Mouse (Mus musculus): ENCODE results near the gene Neurl1a.

Gene Neurl1a

GRCm38 (mm10) chr19:47285581-47285980 is 107.0 kb downstream of the Neurl1a start:
- no peak for DNase-seq (ENCODE audit: low spot score in 2 of 2)

- DNase-seq (ENCODE audit: low spot score in 2 of 2), result no peak
Measured at GRCm38 (mm10) chr19:47286886-47287450, 108.3 kb downstream of the Neurl1a start.

- DNase-seq (ENCODE audit: low spot score in 2 of 2), result no peak
Measured at GRCm38 (mm10) chr19:47291307-47292080, 112.9 kb downstream of the Neurl1a start.

- no peak for DNase-seq (ENCODE audit: low spot score in 2 of 2)
Measured at GRCm38 (mm10) chr19:47292451-47292951, 113.9 kb downstream of the Neurl1a start.

GRCm38 (mm10) chr19:47298100-47298499 is 119.5 kb downstream of the Neurl1a start:
- no peak for DNase-seq (ENCODE audit: low spot score in 2 of 2)

- no peak for DNase-seq (ENCODE audit: low spot score in 2 of 2)
Measured at GRCm38 (mm10) chr19:47301303-47302190, 122.9 kb downstream of the Neurl1a start.

GRCm38 (mm10) chr19:47302191-47302852 is 123.7 kb downstream of the Neurl1a start:
- DNase-seq (ENCODE audit: low spot score in 2 of 2), result no peak

- no peak for DNase-seq (ENCODE audit: low spot score in 2 of 2)
Measured at GRCm38 (mm10) chr19:47303128-47303527, 124.5 kb downstream of the Neurl1a start.

- DNase-seq (ENCODE audit: low spot score in 2 of 2), result no peak
Measured at GRCm38 (mm10) chr19:47304170-47304745, 125.6 kb downstream of the Neurl1a start.

- no peak for DNase-seq (ENCODE audit: low spot score in 2 of 2)
Measured at GRCm38 (mm10) chr19:47305401-47305800, 126.8 kb downstream of the Neurl1a start.

GRCm38 (mm10) chr19:47306128-47306916 is 127.7 kb downstream of the Neurl1a start:
- DNase-seq (ENCODE audit: low spot score in 2 of 2), result no peak

- no peak for DNase-seq (ENCODE audit: low spot score in 2 of 2)
Measured at GRCm38 (mm10) chr19:47306917-47307315, 128.3 kb downstream of the Neurl1a start.
